Mouse (Mus musculus) embryonic facial prominence, embryonic 13.5 days (tissue): Measurements from ENCODE around the gene Them4. TPM values are rescaled to one million over a fixed set of nuclear protein-coding genes. Genes with fewer than 3 reads are reported as not detected.
A peak's percentile ranks its signal among the peaks of the same experiment; 100 is the strongest.

Experiments
- ATAC-seq: fragments of 200-750 bp; cut with Nextera tagmentation; 2 replicates; pipeline ENCODE4 v1.8.0; 2017; ENCODE audit warnings: low read depth; ENCODE audit not compliant: insufficient number of reproducible peaks, insufficient read depth, low FRiP score, low TSS enrichment
- H3K27ac ChIP-seq: fragments of 300-500 bp; sonication (generic); 2 replicates; pipeline ENCODE4 v1.5.1; 2015; ENCODE audit warnings: moderate library complexity, mild to moderate bottlenecking, inconsistent platforms
- H3K27me3 ChIP-seq: fragments of 300-500 bp; sonication (generic); 2 replicates; pipeline ENCODE4 v1.6.1; 2015; ENCODE audit warnings: mild to moderate bottlenecking, inconsistent platforms
- H3K36me3 ChIP-seq: fragments of 300-500 bp; sonication (generic); 2 replicates; pipeline ENCODE4 v1.6.1; 2015; ENCODE audit warnings: mild to moderate bottlenecking, inconsistent platforms
- H3K4me1 ChIP-seq: fragments of 300-500 bp; sonication (generic); 2 replicates; pipeline ENCODE4 v1.6.1; 2015; ENCODE audit warnings: inconsistent platforms
- H3K4me2 ChIP-seq: fragments of 300-500 bp; sonication (generic); 2 replicates; pipeline ENCODE4 v1.6.1; 2015; ENCODE audit warnings: moderate library complexity, mild to moderate bottlenecking, inconsistent platforms
- H3K4me3 ChIP-seq: fragments of 300-500 bp; sonication (generic); 2 replicates; pipeline ENCODE4 v1.5.1; 2015; ENCODE audit warnings: mild to moderate bottlenecking, inconsistent platforms
- H3K9ac ChIP-seq: fragments of 300-500 bp; sonication (generic); 2 replicates; pipeline ENCODE4 v1.6.1; 2015; ENCODE audit warnings: mild to moderate bottlenecking, inconsistent platforms
- H3K9me3 ChIP-seq: fragments of 300-500 bp; sonication (generic); 2 replicates; pipeline ENCODE4 v1.6.1; 2016; ENCODE audit warnings: inconsistent platforms
- WGBS: fragments of 180-500 bp; shearing (Covaris S2); methylation state at CpG from one replicate; pipeline ENCODE4 v1.1.7; 2015; ENCODE audit warnings: mixed read lengths; 5-methylcytosine and 5-hydroxymethylcytosine counted together
- polyA plus RNA-seq: library from polyadenylated mRNA; unstranded; fragments of >200 nt; fragmentation: Nextera tagmentation; extraction: Ambion mirVana; gene quantifications from 2 replicates; pipeline ENCODE4 v1.2.1, GENCODE M21; 2015

Gene Them4
- polyA plus RNA-seq, 1 experiment from 2014 or later: 12.2 TPM

- Histone ChIP-seq H3K27me3 (no peaks in the 10 kb centered on the region), H3K27ac (peak within 1 kb of the TSS; percentile 11; the same call in 1 of the 2 replicates)
- ATAC-seq: no peak
These were observed 32.1 kb downstream of the Them4 start, which contains the start of gene Them5 for GRCm38 (mm10) chr3:94341959-94342422. Them5 (plus strand) TSS chr3:94342099.

GRCm38 (mm10) chr3:94342552-94342951 lies 32.7 kb downstream of the Them4 start:
- no peak for ATAC-seq
- WGBS: 33% methylated on average over 1 of the region's 1 CpGs
- Histone ChIP-seq H3K9ac (no peak overlapping the region), H3K27ac (no peak overlapping the region; the same call in 1 of the 2 replicates), H3K4me1 (0 out of 2 replicates have a peak, but pooled peaks cover 5% of the 10 kb centered on the region), H3K27me3 (no peaks in the 10 kb centered on the region), H3K9me3 (no peaks in the 10 kb centered on the region), H3K4me2 (no peak overlapping the region), H3K36me3 (no peaks in the 10 kb centered on the region), H3K4me3 (no peak overlapping the region)

More at GRCm38 (mm10) chr3:94341959-94342422, 32.1 kb downstream of the Them4 start, which contains the start of gene Them5:
- H3K4me1 ChIP-seq: 0 out of 2 replicates have a peak, but pooled peaks cover 5% of the 10 kb centered on the region
- no peaks in the 10 kb centered on the region for H3K36me3 ChIP-seq
- no peak within 1 kb of the TSS for H3K4me3 ChIP-seq
- H3K9ac ChIP-seq: no peak within 1 kb of the TSS
- H3K4me2 ChIP-seq: no peak within 1 kb of the TSS
- WGBS: 58% methylated on average over 3 of the region's 3 CpGs
- H3K9me3 ChIP-seq: no peaks in the 10 kb centered on the region

GRCm38 (mm10) chr3:94344182-94344581 lies 34.3 kb downstream of the Them4 start:
- Histone ChIP-seq H3K4me2 (no peak overlapping the region), H3K9ac (no peak overlapping the region), H3K4me1 (0 out of 2 replicates have a peak, but pooled peaks cover 5% of the 10 kb centered on the region), H3K27ac (no peak overlapping the region), H3K36me3 (no peaks in the 10 kb centered on the region), H3K9me3 (no peaks in the 10 kb centered on the region), H3K4me3 (no peak overlapping the region), H3K27me3 (no peaks in the 10 kb centered on the region)
- WGBS: 70% methylated on average over 2 of the region's 2 CpGs
- ATAC-seq: no peak

- Histone ChIP-seq H3K27me3 (no peaks in the 10 kb centered on the region), H3K4me1 (0 out of 2 replicates have a peak, but pooled peaks cover 5% of the 10 kb centered on the region), H3K27ac (no peak overlapping the region), H3K4me2 (no peak overlapping the region), H3K9ac (no peak overlapping the region), H3K4me3 (no peak overlapping the region), H3K36me3 (no peaks in the 10 kb centered on the region), H3K9me3 (no peaks in the 10 kb centered on the region)
- no peak for ATAC-seq
- 67% methylated on average over 3 of the region's 3 CpGs for WGBS
These were observed 35.0 kb downstream of the Them4 start for GRCm38 (mm10) chr3:94344897-94345296.

GRCm38 (mm10) chr3:94348146-94348545 lies 38.3 kb downstream of the Them4 start:
- H3K27me3 ChIP-seq: no peaks in the 10 kb centered on the region
- H3K4me1 ChIP-seq: no peaks in the 10 kb centered on the region
- H3K9ac ChIP-seq: no peak overlapping the region
- no peaks in the 10 kb centered on the region for H3K9me3 ChIP-seq
- WGBS: 78% methylated on average over 2 of the region's 2 CpGs
- no peak overlapping the region for H3K4me2 ChIP-seq
- H3K36me3 ChIP-seq: no peaks in the 10 kb centered on the region
- no peak overlapping the region for H3K27ac ChIP-seq
- no peak overlapping the region for H3K4me3 ChIP-seq
- no peak for ATAC-seq

GRCm38 (mm10) chr3:94360812-94361211 lies 50.9 kb downstream of the Them4 start:
- 6% methylated on average over 1 of the region's 1 CpGs for WGBS
- peaks cover 7% of the 10 kb centered on the region; the same call in 1 of the 2 replicates for H3K4me1 ChIP-seq
- H3K4me3 ChIP-seq: no peak overlapping the region
- H3K36me3 ChIP-seq: no peaks in the 10 kb centered on the region
- H3K9me3 ChIP-seq: no peaks in the 10 kb centered on the region
- peaks cover 43% of the 10 kb centered on the region for H3K27me3 ChIP-seq
- no peak overlapping the region for H3K4me2 ChIP-seq
- H3K9ac ChIP-seq: no peak overlapping the region
- no peak for ATAC-seq
- H3K27ac ChIP-seq: no peak overlapping the region

- Histone ChIP-seq H3K4me1 (peaks cover 7% of the 10 kb centered on the region; the same call in 1 of the 2 replicates), H3K4me3 (peak within 1 kb of the TSS; percentile 61), H3K36me3 (no peaks in the 10 kb centered on the region), H3K9me3 (no peaks in the 10 kb centered on the region), H3K27me3 (peaks cover 50% of the 10 kb centered on the region), H3K4me2 (peak within 1 kb of the TSS; percentile 91), H3K9ac (peak within 1 kb of the TSS; percentile 89), H3K27ac (peak within 1 kb of the TSS; percentile 16; the same call in 1 of the 2 replicates)
- no peak for ATAC-seq
- WGBS: 28% methylated on average over 7 of the region's 7 CpGs
These were observed 52.2 kb downstream of the Them4 start, which contains the start of gene C2cd4d for GRCm38 (mm10) chr3:94362138-94362537. C2cd4d (plus strand) TSS chr3:94362438.

- Histone ChIP-seq H3K4me3 (peak overlapping the region; percentile 61), H3K4me2 (peak overlapping the region; percentile 91), H3K27ac (no peak overlapping the region), H3K36me3 (no peaks in the 10 kb centered on the region), H3K4me1 (peaks cover 7% of the 10 kb centered on the region; the same call in 1 of the 2 replicates), H3K9ac (peak overlapping the region; percentile 89), H3K9me3 (no peaks in the 10 kb centered on the region), H3K27me3 (peaks cover 50% of the 10 kb centered on the region)
- peak; percentile 52 for ATAC-seq
- 6% methylated on average over 97 of the region's 97 CpGs for WGBS
These were observed 53.6 kb downstream of the Them4 start for GRCm38 (mm10) chr3:94363291-94364153.

GRCm38 (mm10) chr3:94364154-94364526 lies 54.3 kb downstream of the Them4 start:
- Histone ChIP-seq H3K27ac (no peak overlapping the region), H3K4me2 (peak overlapping the region; percentile 91), H3K4me3 (peak overlapping the region; percentile 61), H3K27me3 (peaks cover 50% of the 10 kb centered on the region), H3K9me3 (no peaks in the 10 kb centered on the region), H3K9ac (peak overlapping the region; percentile 89), H3K36me3 (no peaks in the 10 kb centered on the region), H3K4me1 (peaks cover 7% of the 10 kb centered on the region; the same call in 1 of the 2 replicates)
- WGBS: 4% methylated on average over 23 of the region's 23 CpGs
- ATAC-seq: no peak

GRCm38 (mm10) chr3:94366761-94367160 lies 56.9 kb downstream of the Them4 start:
- Histone ChIP-seq H3K4me3 (no peak overlapping the region), H3K36me3 (no peaks in the 10 kb centered on the region), H3K9ac (no peak overlapping the region), H3K9me3 (no peaks in the 10 kb centered on the region), H3K27me3 (peaks cover 48% of the 10 kb centered on the region), H3K27ac (no peak overlapping the region), H3K4me1 (peaks cover 11% of the 10 kb centered on the region), H3K4me2 (no peak overlapping the region)
- ATAC-seq: no peak
- WGBS: 18% methylated on average over 3 of the region's 3 CpGs

- no peak overlapping the region for H3K4me3 ChIP-seq
- no peaks in the 10 kb centered on the region for H3K36me3 ChIP-seq
- H3K4me1 ChIP-seq: peaks cover 18% of the 10 kb centered on the region
- H3K27me3 ChIP-seq: peaks cover 40% of the 10 kb centered on the region
- H3K4me2 ChIP-seq: no peak overlapping the region
- no peaks in the 10 kb centered on the region for H3K9me3 ChIP-seq
- no peak overlapping the region for H3K27ac ChIP-seq
- 77% methylated on average over 6 of the region's 6 CpGs for WGBS
- ATAC-seq: no peak
- no peak overlapping the region for H3K9ac ChIP-seq
These were observed 57.6 kb downstream of the Them4 start for GRCm38 (mm10) chr3:94367511-94367910.
